Mouse (Mus musculus) spleen, adult 2 months (tissue): ENCODE data around the gene Dapk2. TPM values are rescaled to one million over a fixed set of nuclear protein-coding genes. Genes with fewer than 3 reads are reported as not detected.
A peak's percentile ranks its signal among the peaks of the same experiment; 100 is the strongest.

Experiments used
- DNase-seq, 2 experiments: peaks; one replicate each; pipeline versions ENCODE4 v3.0.0 to v3.0.0-alpha.2; 2012 to 2021; ENCODE audit warnings: low spot score in 2 of 2, low read depth in 1 of 2
- H3K27ac ChIP-seq: fragments of 200-500 bp; 2 replicates; pipeline ENCODE4 v1.5.1; 2012; ENCODE audit warnings: low read length, inconsistent platforms; ENCODE audit not compliant: insufficient read depth
- H3K27me3 ChIP-seq: fragments of 200-500 bp; 2 replicates; pipeline ENCODE4 v1.6.1; 2012; ENCODE audit warnings: mild to moderate bottlenecking, moderate library complexity, low read length, inconsistent platforms; ENCODE audit not compliant: control insufficient read depth, insufficient read depth
- H3K36me3 ChIP-seq: fragments of 200-500 bp; 2 replicates; pipeline ENCODE4 v1.6.1; 2012; ENCODE audit warnings: mild to moderate bottlenecking, low read length, inconsistent platforms; ENCODE audit not compliant: control insufficient read depth, insufficient read depth
- H3K4me1 ChIP-seq: fragments of 200-500 bp; 2 replicates; pipeline ENCODE4 v1.6.1; 2011; ENCODE audit warnings: inconsistent platforms; ENCODE audit not compliant: control insufficient read depth, insufficient read depth, insufficient read length
- H3K4me3 ChIP-seq: fragments of 200-500 bp; 2 replicates; pipeline ENCODE4 v1.5.1; 2011; ENCODE audit warnings: mild to moderate bottlenecking, inconsistent platforms; ENCODE audit not compliant: insufficient read depth, insufficient read length; ENCODE audit errors: extremely low read depth
- CTCF ChIP-seq: fragments of 200-500 bp; IDR thresholded peaks from 2 replicates; pipeline ENCODE4 v1.5.1; 2011; ENCODE audit warnings: mild to moderate bottlenecking, inconsistent platforms; ENCODE audit not compliant: insufficient read depth, insufficient read length, insufficient replicate concordance; ENCODE audit errors: extremely low read depth
- POLR2A ChIP-seq: fragments of 200-500 bp; IDR thresholded peaks from 2 replicates; pipeline ENCODE4 v1.6.1; 2011; ENCODE audit warnings: low read depth, low read length, inconsistent platforms
- WGBS: fragments of 180-500 bp; shearing (Covaris S2); methylation state at CpG from one replicate; pipeline ENCODE4 v1.1.7; 2018; 5-methylcytosine and 5-hydroxymethylcytosine counted together
- polyA plus RNA-seq: library from polyadenylated mRNA; depleted of rRNA; stranded (reverse); fragments of >200 nt; gene quantifications from 2 replicates; pipeline ENCODE4 v1.2.3, GENCODE M21; 2012

Dapk2 gene
- polyA plus RNA-seq, 1 experiment = 11.9 TPM

DNA sequence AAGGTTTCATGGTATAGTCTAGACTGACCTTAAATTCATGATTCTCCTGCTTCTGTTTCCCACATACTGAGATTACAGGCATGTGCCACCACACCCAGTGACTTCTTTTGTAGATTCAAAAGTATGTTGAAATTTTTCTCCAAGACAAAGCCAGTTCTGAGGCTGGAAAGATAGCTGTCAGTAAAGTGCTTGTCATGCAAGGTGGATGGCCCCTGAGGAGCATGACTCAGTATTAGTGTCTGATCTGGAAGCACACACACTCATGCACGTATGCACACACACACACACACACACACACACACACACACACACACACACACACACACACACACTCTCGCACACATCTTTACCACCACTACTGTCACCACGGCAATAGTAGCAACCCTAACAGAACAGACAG lies 17.0 kb downstream of the Dapk2 start:
- WGBS = 82% methylated on average over 3 of the region's 3 CpGs
- Histone ChIP-seq H3K4me1 (no peaks in the 10 kb centered on the region), H3K27ac (no peak overlapping the region), H3K27me3 (no peaks in the 10 kb centered on the region), H3K36me3 (no peaks in the 10 kb centered on the region), H3K4me3 (no peak overlapping the region)
- DNase-seq = no peak
- TF ChIP-seq CTCF (no peak), POLR2A (no peak)

DNA sequence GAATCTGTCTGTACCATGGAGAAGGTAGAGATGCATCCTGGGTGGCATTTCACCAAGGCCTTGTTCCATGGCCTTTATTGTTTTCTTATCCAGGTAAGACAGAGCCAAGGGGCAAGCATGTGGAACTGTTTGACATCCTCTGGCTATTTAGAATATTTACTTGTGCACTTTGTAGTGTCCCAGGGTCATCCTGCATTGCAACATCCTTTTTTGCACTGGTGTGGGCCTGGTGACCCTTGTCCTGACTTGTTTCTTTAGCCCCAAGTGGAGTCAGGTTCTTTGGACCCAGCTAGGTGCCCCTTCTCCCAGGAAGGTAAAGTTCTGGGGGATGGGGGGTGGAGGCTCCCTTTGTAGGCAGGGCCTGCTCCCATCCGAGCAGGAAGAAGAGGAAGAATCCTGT lies 20.0 kb downstream of the Dapk2 start:
- TF ChIP-seq POLR2A (no peak), CTCF (no peak)
- no peak overlapping the region for H3K4me3 ChIP-seq
- H3K36me3 ChIP-seq = no peaks in the 10 kb centered on the region
- H3K27me3 ChIP-seq = no peaks in the 10 kb centered on the region
- no peak overlapping the region for H3K27ac ChIP-seq
- H3K4me1 ChIP-seq = no peaks in the 10 kb centered on the region
- WGBS = 71% methylated on average over 1 of the region's 1 CpGs
- DNase-seq = no peak

DNA sequence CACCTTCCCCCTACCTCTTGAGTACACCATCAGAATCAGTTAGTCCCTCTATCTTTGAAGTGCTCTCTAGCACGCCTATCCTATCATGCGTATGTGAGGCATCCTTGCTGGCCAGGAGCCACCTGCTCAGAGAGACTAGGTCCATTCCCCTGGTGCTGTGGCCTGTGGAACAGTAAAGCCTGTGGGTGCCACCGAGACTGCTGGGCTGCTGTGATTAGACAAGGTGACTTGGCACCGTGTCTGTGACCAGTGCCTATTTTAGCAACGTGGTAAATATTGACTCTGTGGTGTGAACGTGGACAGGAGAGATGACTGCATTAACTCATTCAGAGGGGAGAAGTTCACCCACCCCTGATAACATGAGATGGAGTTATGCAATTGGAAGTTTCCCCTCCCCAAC lies 21.8 kb downstream of the Dapk2 start:
- DNase-seq = no peak
- 70% methylated on average over 6 of the region's 6 CpGs for WGBS
- Histone ChIP-seq H3K4me1 (no peaks in the 10 kb centered on the region), H3K36me3 (no peaks in the 10 kb centered on the region), H3K27me3 (no peaks in the 10 kb centered on the region), H3K27ac (no peak overlapping the region; the same call in 1 of the 2 replicates), H3K4me3 (no peak overlapping the region)
- TF ChIP-seq POLR2A (no peak), CTCF (no peak)

DNA sequence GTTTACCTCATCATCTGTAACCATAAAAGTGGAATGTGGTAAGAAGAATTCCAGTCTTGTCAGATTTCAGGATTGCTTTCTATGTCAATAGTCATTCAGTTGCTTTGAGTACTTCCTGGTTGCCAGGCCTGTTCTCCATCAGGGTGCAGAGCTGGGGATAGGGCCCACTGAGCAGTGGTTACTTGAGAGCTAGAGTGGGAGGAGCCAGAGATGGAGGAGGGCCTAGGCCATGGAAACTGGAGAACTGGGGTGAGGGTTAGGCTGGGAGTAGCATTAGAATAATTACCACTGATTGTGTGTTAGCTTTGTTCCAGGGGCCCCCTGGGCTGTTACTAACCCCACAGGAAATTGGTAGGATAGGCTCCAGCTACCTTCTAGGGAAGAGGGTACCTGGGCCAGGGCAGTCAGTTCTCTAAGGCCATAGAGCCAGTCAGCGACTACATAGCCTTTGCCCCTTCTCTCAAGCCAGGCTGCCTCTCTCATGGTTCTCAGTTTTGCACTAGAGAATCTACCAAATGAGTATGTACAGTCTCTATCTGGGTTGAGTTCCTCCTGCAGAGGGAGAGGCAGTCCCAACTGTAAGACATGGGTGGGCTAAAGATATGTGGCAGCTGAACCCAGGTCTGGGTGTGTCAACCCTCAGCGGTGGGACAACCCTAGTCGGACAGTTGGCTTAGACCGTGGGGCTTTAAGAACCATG lies 23.3 kb downstream of the Dapk2 start:
- no peak for DNase-seq
- H3K4me1 ChIP-seq = no peaks in the 10 kb centered on the region
- H3K36me3 ChIP-seq = no peaks in the 10 kb centered on the region
- peak overlapping the region; percentile 57; the same call in 1 of the 2 replicates for H3K27ac ChIP-seq
- H3K4me3 ChIP-seq = no peak overlapping the region
- 77% methylated on average over 4 of the region's 4 CpGs for WGBS
- H3K27me3 ChIP-seq = no peaks in the 10 kb centered on the region
- TF ChIP-seq CTCF = no peak
- TF ChIP-seq POLR2A = no peak

DNA sequence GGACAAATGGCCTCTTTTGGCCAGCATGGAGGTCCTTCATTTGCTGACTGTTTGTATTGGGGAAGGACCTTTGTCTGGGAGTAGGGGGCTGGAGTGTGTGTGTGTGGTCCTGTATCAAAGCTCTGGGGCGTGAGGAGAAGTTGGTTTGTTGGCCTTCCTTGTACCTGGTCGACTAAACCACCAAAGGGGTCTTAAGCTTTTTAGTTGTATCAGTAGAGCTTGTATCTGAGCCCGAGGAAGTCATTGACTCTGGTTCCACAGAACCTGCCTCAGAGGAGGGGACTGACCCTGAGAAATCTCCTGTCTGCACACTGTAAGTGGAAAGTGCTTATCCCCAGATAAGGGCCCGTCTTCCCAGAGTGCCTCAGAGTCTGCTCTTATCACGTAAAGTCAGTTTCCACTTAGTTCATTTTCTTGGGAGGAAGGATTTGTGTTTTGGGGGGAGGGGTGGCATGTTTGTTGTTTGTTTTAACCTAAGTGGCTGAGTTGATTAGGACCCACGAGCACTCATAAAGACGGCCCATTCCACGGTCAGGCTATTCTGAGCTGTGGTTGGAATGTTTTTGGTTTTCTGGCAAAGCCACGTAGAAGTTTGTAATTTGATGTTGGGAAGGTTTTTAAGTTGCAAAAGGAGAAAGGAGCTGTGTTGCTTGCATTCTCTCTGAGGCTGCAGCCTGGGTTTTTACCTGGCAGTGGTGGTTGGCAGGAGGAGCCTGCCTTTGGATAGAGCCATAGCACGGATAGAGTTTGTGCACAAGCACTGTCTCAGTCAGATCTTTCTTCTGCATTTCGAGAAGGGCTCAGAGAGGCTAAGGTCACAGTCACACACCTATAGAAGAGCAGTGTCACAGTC lies 24.0 kb downstream of the Dapk2 start:
- Histone ChIP-seq H3K4me1 (no peaks in the 10 kb centered on the region), H3K4me3 (no peak overlapping the region), H3K27me3 (no peaks in the 10 kb centered on the region), H3K36me3 (no peaks in the 10 kb centered on the region), H3K27ac (peak overlapping the region; percentile 57; the same call in 1 of the 2 replicates)
- WGBS = 74% methylated on average over 11 of the region's 11 CpGs
- no peak for DNase-seq
- TF ChIP-seq POLR2A (no peak), CTCF (no peak)

DNA sequence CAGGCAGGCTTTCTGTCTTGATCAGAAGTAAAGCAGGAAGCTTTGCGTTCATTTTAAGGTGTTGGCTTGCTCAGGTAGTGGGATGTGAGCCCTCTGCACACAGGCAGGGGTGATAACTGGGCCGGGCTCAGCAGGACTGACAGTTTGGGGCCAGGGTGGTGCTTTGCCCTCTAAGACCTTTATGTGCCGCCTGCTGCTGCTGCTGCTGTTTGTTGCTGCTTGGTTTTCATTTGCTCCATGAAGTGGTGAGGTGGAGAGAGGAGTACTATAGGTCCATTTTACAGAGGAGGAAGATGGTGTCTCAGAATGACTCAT lies 24.6 kb downstream of the Dapk2 start:
- Histone ChIP-seq H3K4me3 (no peak overlapping the region), H3K36me3 (no peaks in the 10 kb centered on the region), H3K27ac (peak overlapping the region; percentile 34; the same call in 1 of the 2 replicates), H3K27me3 (no peaks in the 10 kb centered on the region), H3K4me1 (no peaks in the 10 kb centered on the region)
- no peak for TF ChIP-seq CTCF
- TF ChIP-seq POLR2A = no peak
- WGBS = 83% methylated on average over 3 of the region's 3 CpGs
- no peak for DNase-seq

DNA sequence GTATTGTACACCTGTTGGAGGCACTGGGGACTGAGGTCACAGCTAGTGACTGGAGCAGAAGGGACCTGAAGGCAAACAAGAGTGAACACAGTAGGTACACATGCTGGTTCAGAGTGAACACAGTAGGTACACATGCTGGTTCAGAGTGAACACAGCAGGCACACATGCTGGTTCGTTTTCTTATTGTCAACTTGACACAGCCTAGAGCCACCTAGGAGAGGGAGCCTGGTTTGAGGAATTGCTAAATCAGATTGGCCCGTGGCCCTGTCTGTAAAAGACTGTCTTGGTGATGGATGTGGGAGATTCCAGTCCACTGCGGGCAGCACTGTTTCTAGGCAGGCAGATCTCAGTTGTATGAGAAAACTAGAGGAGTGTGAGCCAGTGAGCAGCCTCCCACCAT lies 25.0 kb downstream of the Dapk2 start:
- Histone ChIP-seq H3K27ac (no peak overlapping the region; the same call in 1 of the 2 replicates), H3K4me1 (no peaks in the 10 kb centered on the region), H3K4me3 (no peak overlapping the region), H3K36me3 (no peaks in the 10 kb centered on the region), H3K27me3 (no peaks in the 10 kb centered on the region)
- 80% methylated on average over 3 of the region's 3 CpGs for WGBS
- no peak for DNase-seq
- TF ChIP-seq CTCF (no peak), POLR2A (no peak)
